Mouse (Mus musculus) liver, postnatal 0 days (tissue): ENCODE data around the gene Tmem26.

Source experiments
- CTCF ChIP-seq: sonication (generic); IDR thresholded peaks from 2 replicates; pipeline ENCODE4 v1.5.1; 2016; ENCODE audit warnings: antibody characterized with exemption, low read depth
- EP300 ChIP-seq: IDR thresholded peaks from 2 replicates; pipeline ENCODE4 v1.6.1; 2016; ENCODE audit warnings: antibody characterized with exemption, low read depth, mild to moderate bottlenecking

DNA sequence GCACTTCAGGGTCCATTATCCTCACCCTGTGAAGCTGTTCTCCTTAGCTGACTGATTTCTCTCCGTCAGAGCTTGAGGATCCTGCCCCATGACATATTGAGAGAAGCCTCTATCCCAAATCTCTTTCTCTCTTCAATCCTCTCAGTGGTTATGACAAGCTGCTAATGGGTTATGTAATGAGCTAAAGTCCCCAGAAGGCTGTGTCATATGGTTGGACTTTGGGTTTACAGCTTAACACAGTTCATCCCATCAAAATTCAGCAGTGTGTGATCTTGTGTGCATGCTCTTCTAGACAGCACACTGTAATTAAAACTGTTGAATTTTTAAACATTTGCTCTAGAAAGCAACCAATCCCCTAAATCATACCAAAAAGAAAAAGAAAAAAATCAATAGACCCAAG, 82.9 kb downstream of the Tmem26 start:
- no peak for TF ChIP-seq CTCF
- TF ChIP-seq EP300, result no peak
